Mouse (Mus musculus): ENCODE measurements around the gene Vsig10l. TPM values are rescaled to one million over a fixed set of nuclear protein-coding genes. Genes with fewer than 3 reads are reported as not detected.

The Vsig10l gene
- polyA plus RNA-seq, 1 experiment from 2014 or later, result 1.4 TPM

DNA sequence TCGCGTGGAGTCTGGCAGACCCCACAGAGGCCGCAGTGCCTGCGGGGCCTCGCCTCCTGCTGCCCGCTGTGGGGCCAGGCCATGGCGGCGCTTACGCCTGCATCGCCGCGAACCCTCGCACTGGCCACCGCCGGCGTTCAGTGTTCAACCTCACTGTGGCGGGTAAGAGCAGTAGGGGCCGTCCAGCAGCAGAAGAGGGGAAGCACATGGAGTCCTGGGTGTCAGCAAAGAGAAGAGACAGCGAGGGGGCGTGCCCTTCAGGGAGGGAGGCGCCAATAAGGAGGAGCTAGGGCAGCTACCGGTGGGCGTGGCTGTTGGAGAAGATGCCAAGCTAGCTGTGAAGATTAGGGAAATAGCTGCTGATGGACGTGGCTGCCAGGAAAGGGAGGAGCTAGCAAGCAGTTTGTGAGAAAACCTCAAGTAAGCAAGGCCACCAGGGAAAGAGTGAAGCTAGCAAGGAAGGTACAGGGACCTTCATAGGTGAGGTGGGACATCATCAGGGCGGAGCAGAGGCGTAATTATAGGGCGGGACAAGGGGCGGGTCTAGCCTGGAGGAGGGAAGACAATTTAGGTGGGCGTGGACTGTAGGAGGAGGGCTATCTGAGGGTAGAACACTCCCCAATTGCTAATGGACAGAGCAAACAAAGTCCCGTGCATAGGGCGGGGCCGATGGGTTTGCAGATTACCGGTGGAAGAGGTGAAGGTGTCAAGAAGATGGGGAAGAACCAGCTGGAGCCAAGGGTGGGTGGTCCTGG is 2.6 kb downstream of the Vsig10l start:
- peak; percentile 89 for ATAC-seq
- H3K9ac ChIP-seq (replicated peaks), result peak overlapping the region; percentile 49
- no peaks in the 10 kb centered on the region for H3K27me3 ChIP-seq (ENCODE audit: insufficient read depth, low read length)
- TF ChIP-seq EP300 (IDR thresholded peaks at IDR 0.05; ENCODE audit: low read depth), result no peak
- TF ChIP-seq CTCF (IDR thresholded peaks at IDR 0.05; ENCODE audit: low read depth), result no peak; the same call in 1 of the 2 replicates
- H3K27ac ChIP-seq (ENCODE audit: low read depth), result peak overlapping the region; percentile 24; the same call in 1 of the 2 replicates
- H3K4me1 ChIP-seq (ENCODE audit: insufficient read depth), result peaks cover 16% of the 10 kb centered on the region
- peak; percentile 93 for DNase-seq
- H3K36me3 ChIP-seq (replicated peaks; ENCODE audit: insufficient read depth, low read length), result no peaks in the 10 kb centered on the region
- peak overlapping the region; percentile 93 for H3K4me2 ChIP-seq (ENCODE audit: low read depth, low read length)
- under 1% methylated on average over 33 of the region's 33 CpGs for WGBS (ENCODE audit: insufficient replicate concordance)
- peak overlapping the region; percentile 60 for H3K4me3 ChIP-seq (ENCODE audit: low read depth, low read length)
- H3K9me3 ChIP-seq (ENCODE audit: low read length), result no peaks in the 10 kb centered on the region

DNA sequence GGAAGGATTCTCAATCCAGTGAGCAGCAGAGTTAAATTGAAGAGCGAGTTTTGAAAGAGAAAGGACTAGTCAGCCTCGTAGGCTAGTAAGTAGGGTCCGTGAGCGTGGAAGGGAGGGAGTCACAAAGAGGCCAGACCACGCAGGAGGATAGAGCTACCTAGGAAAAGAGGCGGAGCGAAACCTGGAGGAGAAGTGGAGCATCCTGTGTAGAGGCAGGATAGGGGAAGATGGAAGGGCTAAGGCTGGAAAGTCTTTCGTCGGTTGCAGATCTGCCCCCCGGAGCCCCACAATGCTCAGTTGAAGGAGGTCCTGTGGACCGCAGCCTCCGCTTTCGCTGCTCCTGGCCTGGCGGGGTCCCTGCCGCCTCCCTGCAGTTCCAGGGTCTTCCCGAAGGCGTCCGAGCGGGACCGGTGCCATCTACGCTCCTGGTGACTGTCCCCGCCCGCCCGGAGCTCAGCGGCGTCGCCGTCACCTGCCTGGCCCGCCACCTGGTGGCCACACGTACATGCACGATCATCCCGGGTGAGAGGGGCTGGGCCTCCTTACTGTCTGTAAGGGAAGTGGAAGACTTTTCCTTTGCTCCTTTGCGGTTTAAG is 3.2 kb downstream of the Vsig10l start:
- TF ChIP-seq CTCF (IDR thresholded peaks at IDR 0.05; ENCODE audit: low read depth), result peak; percentile 95
- no peak for TF ChIP-seq EP300 (IDR thresholded peaks at IDR 0.05; ENCODE audit: low read depth)

DNA sequence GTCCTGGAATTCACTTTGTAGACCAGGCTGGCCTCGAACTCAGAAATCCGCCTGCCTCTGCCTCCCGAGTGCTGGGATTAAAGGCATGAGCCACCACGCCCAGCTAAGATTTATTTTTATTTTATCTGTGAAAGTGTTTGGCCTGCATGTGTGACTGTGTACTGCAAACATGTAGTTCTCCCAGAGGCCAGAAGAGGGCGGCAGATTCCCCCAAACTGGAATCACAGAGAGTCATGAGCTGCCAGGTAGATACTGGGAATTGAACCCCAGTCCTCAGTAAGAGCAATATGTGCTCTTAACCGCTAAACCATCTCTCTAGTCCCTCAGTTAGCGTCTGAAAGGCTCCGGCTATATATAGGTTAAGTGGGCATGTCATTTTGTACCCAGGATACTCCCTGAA is 7.4 kb downstream of the Vsig10l start:
- peaks cover 7% of the 10 kb centered on the region; the same call in 1 of the 2 replicates for H3K4me1 ChIP-seq (ENCODE audit: insufficient read depth)
- H3K27me3 ChIP-seq (ENCODE audit: insufficient read depth, low read length), result peaks cover 8% of the 10 kb centered on the region
- H3K9me3 ChIP-seq (ENCODE audit: low read length), result no peaks in the 10 kb centered on the region
- ATAC-seq (no peak), DNase-seq (peak; percentile 70)
- 44% methylated on average over 8 of the region's 8 CpGs for WGBS (ENCODE audit: insufficient replicate concordance)
- H3K9ac ChIP-seq (replicated peaks), result no peak overlapping the region
- no peak overlapping the region for H3K4me2 ChIP-seq (ENCODE audit: low read depth, low read length)
- H3K27ac ChIP-seq (ENCODE audit: low read depth), result no peak overlapping the region
- TF ChIP-seq EP300 (IDR thresholded peaks at IDR 0.05; ENCODE audit: low read depth) (no peak), CTCF (IDR thresholded peaks at IDR 0.05; ENCODE audit: low read depth) (peak; percentile 72)
- H3K36me3 ChIP-seq (replicated peaks; ENCODE audit: insufficient read depth, low read length), result no peaks in the 10 kb centered on the region
- no peak overlapping the region for H3K4me3 ChIP-seq (ENCODE audit: low read depth, low read length)

More for the DNA sequence above, 3.2 kb downstream of the Vsig10l start:
- H3K36me3 ChIP-seq (replicated peaks; ENCODE audit: insufficient read depth, low read length), result no peaks in the 10 kb centered on the region
- DNase-seq (peak; percentile 89), ATAC-seq (peak; percentile 67)
- WGBS (ENCODE audit: insufficient replicate concordance), result under 1% methylated on average over 33 of the region's 33 CpGs
- peak overlapping the region; percentile 60 for H3K4me3 ChIP-seq (ENCODE audit: low read depth, low read length)
- H3K9ac ChIP-seq (replicated peaks), result peak overlapping the region; percentile 49
- no peaks in the 10 kb centered on the region for H3K27me3 ChIP-seq (ENCODE audit: insufficient read depth, low read length)
- peak overlapping the region; percentile 24; the same call in 1 of the 2 replicates for H3K27ac ChIP-seq (ENCODE audit: low read depth)
- peaks cover 16% of the 10 kb centered on the region for H3K4me1 ChIP-seq (ENCODE audit: insufficient read depth)
- peak overlapping the region; percentile 93 for H3K4me2 ChIP-seq (ENCODE audit: low read depth, low read length)
- no peaks in the 10 kb centered on the region for H3K9me3 ChIP-seq (ENCODE audit: low read length)

DNA sequence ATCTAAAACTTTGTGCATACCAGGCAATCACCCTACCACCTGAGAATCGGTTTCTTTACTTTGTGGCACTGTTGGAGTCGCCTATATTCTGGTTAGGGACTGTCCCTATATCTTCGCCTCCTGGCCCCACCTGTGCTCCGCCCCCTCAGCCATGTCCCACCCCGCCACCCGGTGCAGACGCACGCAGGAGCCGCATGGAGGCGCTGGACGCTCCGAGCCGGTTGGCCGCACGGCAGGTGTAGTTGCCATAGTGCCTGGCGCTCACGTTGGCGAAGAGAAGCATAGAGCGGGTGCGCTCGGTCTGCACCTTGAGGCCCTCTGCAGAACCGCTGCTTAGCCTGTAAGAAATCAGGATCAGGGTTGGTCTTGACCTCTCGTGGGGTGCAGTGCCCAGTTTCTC is 12.8 kb downstream of the Vsig10l start:
- TF ChIP-seq CTCF (IDR thresholded peaks at IDR 0.05; ENCODE audit: low read depth), result peak; percentile 27; the same call in 1 of the 2 replicates
- no peak for TF ChIP-seq EP300 (IDR thresholded peaks at IDR 0.05; ENCODE audit: low read depth)
- Histone ChIP-seq H3K27ac (ENCODE audit: low read depth) (no peak overlapping the region), H3K9ac (replicated peaks) (no peak overlapping the region), H3K36me3 (replicated peaks; ENCODE audit: insufficient read depth, low read length) (no peaks in the 10 kb centered on the region), H3K9me3 (ENCODE audit: low read length) (no peaks in the 10 kb centered on the region), H3K4me1 (ENCODE audit: insufficient read depth) (no peaks in the 10 kb centered on the region), H3K4me2 (ENCODE audit: low read depth, low read length) (no peak overlapping the region), H3K4me3 (ENCODE audit: low read depth, low read length) (no peak overlapping the region), H3K27me3 (ENCODE audit: insufficient read depth, low read length) (peaks cover 35% of the 10 kb centered on the region)
- no peak for DNase-seq
- 8% methylated on average over 23 of the region's 23 CpGs for WGBS (ENCODE audit: insufficient replicate concordance)
- ATAC-seq, result no peak

DNA sequence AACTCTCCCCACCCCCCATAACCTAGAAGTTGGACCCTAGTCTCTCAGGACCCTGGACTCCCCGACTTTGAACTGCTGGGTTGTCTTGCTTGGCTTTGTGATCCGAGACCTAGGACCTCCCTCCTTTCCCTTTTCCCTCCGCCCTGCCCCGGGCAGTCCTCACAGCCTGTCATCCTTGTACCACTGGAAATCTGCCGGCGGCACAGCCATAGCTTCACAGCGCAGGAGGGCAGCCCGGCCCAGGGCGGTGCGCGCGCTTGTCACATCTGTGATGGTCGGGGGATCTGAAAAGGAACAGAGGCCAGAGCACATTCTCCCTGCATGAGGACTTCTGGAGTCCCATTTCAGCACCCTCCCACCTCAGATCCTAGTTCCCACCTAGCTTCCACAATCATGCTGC is 13.4 kb downstream of the Vsig10l start:
- ATAC-seq (no peak), DNase-seq (no peak)
- 2% methylated on average over 13 of the region's 13 CpGs for WGBS (ENCODE audit: insufficient replicate concordance)
- Histone ChIP-seq H3K27me3 (ENCODE audit: insufficient read depth, low read length) (peaks cover 35% of the 10 kb centered on the region), H3K4me2 (ENCODE audit: low read depth, low read length) (no peak overlapping the region), H3K36me3 (replicated peaks; ENCODE audit: insufficient read depth, low read length) (no peaks in the 10 kb centered on the region), H3K27ac (ENCODE audit: low read depth) (no peak overlapping the region), H3K9ac (replicated peaks) (no peak overlapping the region), H3K4me1 (ENCODE audit: insufficient read depth) (no peaks in the 10 kb centered on the region), H3K4me3 (ENCODE audit: low read depth, low read length) (no peak overlapping the region), H3K9me3 (ENCODE audit: low read length) (no peaks in the 10 kb centered on the region)
- TF ChIP-seq CTCF (IDR thresholded peaks at IDR 0.05; ENCODE audit: low read depth), result no peak
- TF ChIP-seq EP300 (IDR thresholded peaks at IDR 0.05; ENCODE audit: low read depth), result no peak

DNA sequence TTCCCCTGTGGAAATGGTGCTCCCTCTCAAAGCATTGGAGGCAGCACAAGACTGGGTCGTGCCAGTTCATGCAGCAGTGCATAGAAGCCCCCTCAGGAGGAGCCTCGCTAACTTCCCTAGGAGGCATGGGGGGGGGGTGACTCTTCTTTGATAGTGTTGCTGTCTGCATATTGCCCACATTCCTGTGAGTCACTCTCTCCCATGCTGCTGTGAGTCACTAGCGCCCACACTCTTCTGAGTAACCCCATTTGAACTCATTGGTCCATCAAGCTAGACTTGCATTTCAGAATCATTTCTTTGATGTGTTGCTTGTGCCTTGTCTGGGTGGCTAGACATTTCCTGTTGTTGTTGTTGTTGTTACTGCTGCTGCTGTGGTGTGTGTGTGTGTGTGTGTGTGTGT is 18.2 kb downstream of the Vsig10l start:
- Histone ChIP-seq H3K9me3 (ENCODE audit: low read length) (no peaks in the 10 kb centered on the region), H3K4me2 (ENCODE audit: low read depth, low read length) (no peak overlapping the region), H3K4me3 (ENCODE audit: low read depth, low read length) (no peak overlapping the region), H3K27me3 (ENCODE audit: insufficient read depth, low read length) (peaks cover 18% of the 10 kb centered on the region), H3K36me3 (replicated peaks; ENCODE audit: insufficient read depth, low read length) (no peaks in the 10 kb centered on the region), H3K27ac (ENCODE audit: low read depth) (no peak overlapping the region), H3K9ac (replicated peaks) (no peak overlapping the region), H3K4me1 (ENCODE audit: insufficient read depth) (no peaks in the 10 kb centered on the region)
- 50% methylated on average over 3 of the region's 3 CpGs for WGBS (ENCODE audit: insufficient replicate concordance)
- ATAC-seq, result no peak
- DNase-seq, result no peak
- no peak for TF ChIP-seq EP300 (IDR thresholded peaks at IDR 0.05; ENCODE audit: low read depth)
- no peak for TF ChIP-seq CTCF (IDR thresholded peaks at IDR 0.05; ENCODE audit: low read depth)
